Mouse (Mus musculus) heart, postnatal 0 days (tissue): ENCODE data around the gene S100a5.

Experiments
- CTCF ChIP-seq: IDR thresholded peaks from 2 replicates; pipeline ENCODE4 v1.5.1; 2016; ENCODE audit warnings: antibody characterized with exemption, control low read depth, low read depth
- EP300 ChIP-seq: IDR thresholded peaks from 2 replicates; pipeline ENCODE4 v1.6.1; 2016; ENCODE audit warnings: antibody characterized with exemption, low read depth

DNA sequence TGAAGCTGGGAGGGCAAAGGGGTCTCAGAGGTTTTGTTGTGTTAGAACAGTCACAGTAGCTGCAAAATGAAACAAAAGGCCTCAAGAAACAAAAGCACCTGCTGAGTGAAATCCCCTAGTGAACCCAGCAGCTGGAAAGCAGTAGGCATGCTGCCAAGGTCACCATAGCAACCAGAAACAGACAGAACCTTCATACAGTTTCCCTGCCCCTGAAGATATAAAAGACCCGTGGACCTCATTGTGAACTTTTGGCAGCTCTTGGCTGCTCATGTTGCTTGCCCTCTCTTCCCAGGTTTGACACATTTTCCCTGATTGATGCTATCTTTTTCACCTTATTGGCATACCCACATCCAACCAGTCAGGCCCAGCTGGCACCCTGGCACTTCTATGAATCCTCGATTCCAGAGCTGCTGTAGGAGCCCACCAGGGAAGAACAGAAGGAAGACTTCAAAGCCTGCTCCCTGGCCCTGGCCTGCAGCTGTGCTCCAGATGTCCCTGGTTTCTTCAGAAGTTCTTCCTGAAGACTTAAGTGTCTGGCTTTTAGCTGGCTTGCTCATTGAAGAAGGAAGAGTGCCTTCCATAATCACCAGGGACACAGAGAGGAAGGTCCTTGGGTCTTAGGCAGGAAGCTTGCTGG lies 15.2 kb downstream of the S100a5 start:
- TF ChIP-seq CTCF (no peak), EP300 (no peak)
